Mouse (Mus musculus) testis, adult 2 months (tissue): Measurements from ENCODE around the gene Dock1.

ENCODE experiments used
- CTCF ChIP-seq: fragments of 200-500 bp; IDR thresholded peaks from 2 replicates; pipeline ENCODE4 v1.5.1; 2012; ENCODE audit warnings: low read depth, mild to moderate bottlenecking, inconsistent platforms, low read length, moderate library complexity; ENCODE audit not compliant: control insufficient read depth, insufficient read depth, insufficient replicate concordance
- POLR2A ChIP-seq: fragments of 200-500 bp; IDR thresholded peaks from 2 replicates; pipeline ENCODE4 v1.6.1; 2012; ENCODE audit warnings: low read depth, mild to moderate bottlenecking, inconsistent platforms, low read length, moderate library complexity; ENCODE audit not compliant: control insufficient read depth

GRCm38 (mm10) chr7:135049416-135049815 is 379.0 kb downstream of the Dock1 start:
- TF ChIP-seq POLR2A (no peak), CTCF (no peak)
